Mouse (Mus musculus) heart, postnatal 4 days (tissue): Measurements from ENCODE around the gene Mfn1. TPM values are rescaled to one million over a fixed set of nuclear protein-coding genes. Genes with fewer than 3 reads are reported as not detected.

Source experiments
- DNase-seq: peaks from one replicate; pipeline ENCODE4 v3.0.0; 2021
- total RNA-seq, 2 experiments: library from RNA; stranded (reverse); gene quantifications; 2 replicates each; pipeline ENCODE4 v1.2.3; 2021

Gene Mfn1
- total RNA-seq, 2 experiments from 2014 or later: 296 to 314 TPM

DNA sequence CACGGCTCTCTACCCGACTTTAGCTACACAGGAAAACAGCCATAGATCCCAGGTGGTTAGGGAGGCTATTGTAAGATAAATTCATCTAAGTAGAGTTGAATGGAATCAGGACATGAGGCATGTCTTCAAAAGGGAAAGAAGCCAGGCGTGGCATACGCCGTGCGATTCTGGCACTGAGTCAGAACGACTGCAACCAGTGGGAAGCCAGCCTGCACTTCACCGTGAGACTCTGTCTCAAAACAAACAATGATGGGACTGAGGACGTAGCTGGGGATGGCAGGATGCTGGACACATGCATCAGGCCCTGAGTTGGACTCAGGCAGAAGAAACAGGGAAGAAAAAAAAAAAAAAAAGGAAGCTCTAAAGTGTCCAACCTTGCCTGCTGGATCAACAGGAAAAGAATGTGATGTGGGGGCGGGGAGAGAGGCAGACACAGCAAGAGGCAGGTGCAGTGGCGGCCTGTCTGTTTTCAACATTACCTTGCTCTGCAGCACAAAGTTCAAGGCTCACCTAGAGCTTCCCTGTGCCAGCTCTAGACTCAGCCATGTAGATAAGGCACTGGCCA, 82.4 kb downstream of the Mfn1 start:
- no peak for DNase-seq

GRCm38 (mm10) chr3:32614786-32615185, 85.5 kb downstream of the Mfn1 start:
- no peak for DNase-seq

GRCm38 (mm10) chr3:32615376-32615775, 86.1 kb downstream of the Mfn1 start:
- no peak for DNase-seq

DNA sequence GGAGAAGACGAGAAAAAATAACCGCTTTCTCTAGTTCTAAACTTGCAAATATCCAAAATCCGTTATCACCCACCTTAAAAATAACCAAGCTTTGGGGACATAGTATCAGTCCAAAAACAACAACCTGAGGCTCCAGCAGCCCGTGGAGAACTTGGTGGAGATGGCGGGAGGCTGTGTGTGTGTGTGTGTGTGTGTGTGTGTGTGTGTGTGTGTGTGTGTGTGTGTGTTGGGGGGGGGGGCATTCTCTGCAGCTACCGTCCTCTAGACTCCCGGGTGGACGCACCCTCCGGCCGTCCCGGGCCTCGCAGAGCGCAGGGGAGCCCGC, 86.7 kb downstream of the Mfn1 start:
- DNase-seq: no peak

DNA sequence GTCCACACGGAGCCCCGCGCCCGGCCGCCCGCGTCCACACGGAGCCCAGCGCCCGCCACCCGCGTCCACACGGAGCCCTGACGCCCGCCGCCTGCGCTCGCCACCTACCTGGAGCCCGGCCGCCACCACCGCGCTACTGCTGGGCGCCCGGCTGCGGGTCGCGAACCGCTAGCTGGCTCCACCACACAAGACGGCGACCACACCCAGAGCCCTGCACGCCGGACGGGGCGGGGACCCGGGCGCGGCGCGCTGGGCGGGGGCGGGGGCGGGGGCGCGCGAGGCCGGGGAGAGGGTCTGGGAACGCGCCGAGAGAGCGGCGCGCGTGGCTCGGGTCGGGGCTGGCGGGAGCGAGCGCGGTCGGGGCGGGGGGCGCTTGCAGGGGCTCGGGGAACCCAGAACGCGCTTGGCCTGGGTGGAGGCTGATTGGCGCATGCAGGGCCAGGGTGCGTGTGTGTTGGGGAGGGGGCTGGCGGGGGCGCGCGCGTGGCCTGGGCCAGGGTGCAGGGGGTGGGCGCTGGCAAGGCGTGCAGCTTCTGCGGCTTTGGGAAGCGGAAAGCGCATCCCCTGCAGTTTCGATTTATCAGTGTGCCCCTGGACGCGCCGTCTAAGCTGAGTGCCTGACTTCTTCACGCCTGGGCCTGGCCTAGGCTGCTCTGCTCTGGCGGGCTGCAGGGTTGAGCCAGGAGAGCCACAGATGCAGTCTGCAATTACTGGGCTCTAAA, 87.2 kb downstream of the Mfn1 start, which contains the start of gene Gnb4:
Gene Gnb4, minus strand, starts transcription at position 255 of the 722 bp plus-strand sequence.
- DNase-seq: peak; percentile 63

- no peak for DNase-seq
Measured at GRCm38 (mm10) chr3:32617053-32617642, 87.9 kb downstream of the Mfn1 start.

- DNase-seq: no peak
Measured at GRCm38 (mm10) chr3:32621658-32622057, 92.4 kb downstream of the Mfn1 start.

DNA sequence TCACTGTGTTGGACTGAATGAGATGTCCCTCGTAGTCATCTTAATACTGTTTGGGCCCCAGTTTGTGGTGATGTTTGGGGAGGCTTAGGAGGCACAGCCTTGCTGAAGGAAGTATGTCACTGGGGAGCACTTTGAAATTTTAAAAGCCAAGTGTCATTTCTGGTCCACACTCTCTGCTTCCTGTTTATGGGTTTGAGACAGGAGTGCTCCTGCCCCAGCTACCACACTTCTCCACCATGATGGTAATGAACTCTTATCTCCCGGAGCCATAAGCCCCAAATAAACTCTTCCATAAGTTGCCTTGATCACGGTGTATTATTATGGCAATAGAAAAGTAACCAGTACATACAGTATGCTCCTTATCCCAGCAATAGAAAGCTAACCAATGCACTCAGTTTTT, 92.8 kb downstream of the Mfn1 start:
- no peak for DNase-seq

- peak; percentile 22 for DNase-seq
Measured at GRCm38 (mm10) chr3:32628141-32628540, 98.9 kb downstream of the Mfn1 start.

Other genes starting within 250 kb of the Mfn1 start
- gene Zmat3, start 163.5 kb upstream of the Mfn1 start, total RNA-seq: 10 to 100 TPM; 13.8 to 14.1 TPM
- gene Pik3ca, start 131.8 kb upstream of the Mfn1 start, total RNA-seq: 10 to 100 TPM; 42.0 to 44.3 TPM
- gene Kcnmb3, start 37.2 kb upstream of the Mfn1 start, total RNA-seq: under 1 TPM; 0.21 to 0.74 TPM
- gene Zfp639, start 19.2 kb upstream of the Mfn1 start, total RNA-seq: 10 to 100 TPM; 27.7 to 33.3 TPM
- gene Gnb4, start 87.1 kb downstream of the Mfn1 start, total RNA-seq: 10 to 100 TPM; 34.7 to 37.2 TPM
- gene Actl6a, start 176.8 kb downstream of the Mfn1 start, total RNA-seq: 10 to 100 TPM; 46.6 to 54.2 TPM
- 100 to 1,000 TPM; 562 to 570 TPM for gene Ndufb5, start 207.5 kb downstream of the Mfn1 start, total RNA-seq
- 10 to 100 TPM; 36.9 to 45.3 TPM for gene Mrpl47, start 208.1 kb downstream of the Mfn1 start, total RNA-seq